Mouse (Mus musculus) c-Kit-positive CD71-negative TER-119-negative erythroid progenitor cells, embryonic 14.5 days (primary cell): ENCODE results near the gene Slc38a4.

ENCODE experiments used
- DNase-seq: peaks from one replicate; pipeline ENCODE4 v3.0.0-alpha.2; 2013; ENCODE audit warnings: low read depth

Gene Slc38a4

DNA sequence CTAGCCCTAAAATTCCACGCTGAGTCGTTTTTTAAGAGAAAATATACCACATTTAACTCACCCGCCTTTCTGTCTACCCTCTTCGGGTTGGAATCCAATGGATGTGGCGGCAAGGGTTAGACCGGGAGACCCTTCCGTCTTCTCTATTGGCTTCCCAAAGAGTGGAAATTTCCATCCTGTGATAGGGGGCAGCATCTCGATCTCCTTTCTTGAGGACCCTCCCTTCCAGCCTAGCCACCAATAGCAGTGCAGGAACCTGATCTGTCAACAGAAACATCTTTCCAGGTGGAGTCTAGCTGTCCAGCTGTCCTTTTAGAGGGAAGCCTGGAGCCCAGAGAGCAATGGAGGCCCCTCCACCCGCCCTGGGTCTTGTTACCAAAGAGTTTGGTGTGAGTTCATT is at the start of gene Slc38a4:
Gene Slc38a4 (minus strand): TSS at position 163 of the 400 bp plus-strand sequence.
- no peak for DNase-seq

- DNase-seq = no peak
Observed at GRCm38 (mm10) chr15:97104889-97105391, 49.2 kb upstream of the Slc38a4 start.

- DNase-seq = no peak
Observed at GRCm38 (mm10) chr15:97104048-97104447, 48.3 kb upstream of the Slc38a4 start.

DNA sequence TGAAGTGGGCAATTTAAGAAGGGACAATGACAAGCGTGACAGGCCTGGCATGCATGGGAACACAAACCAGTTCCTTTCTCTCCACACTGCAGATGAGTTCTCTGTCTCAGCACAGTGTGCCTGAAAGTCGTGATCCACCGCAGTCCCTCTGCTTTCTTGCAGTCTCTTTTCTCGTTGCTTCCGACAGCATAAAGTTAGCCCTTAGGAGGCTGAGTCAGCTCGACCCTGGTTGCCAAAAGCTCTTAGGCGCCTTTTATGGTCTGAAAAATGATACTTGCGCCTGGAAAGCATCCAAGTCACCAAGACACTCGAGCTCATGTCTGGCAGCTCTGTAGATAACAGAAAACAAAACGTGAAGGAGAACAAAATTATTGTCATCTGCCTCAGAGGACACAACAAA is 47.1 kb upstream of the Slc38a4 start:
- DNase-seq = no peak

- DNase-seq = no peak
Observed at GRCm38 (mm10) chr15:97102181-97102580, 46.4 kb upstream of the Slc38a4 start.

GRCm38 (mm10) chr15:97099101-97099500 is 43.3 kb upstream of the Slc38a4 start:
- DNase-seq = no peak

DNA sequence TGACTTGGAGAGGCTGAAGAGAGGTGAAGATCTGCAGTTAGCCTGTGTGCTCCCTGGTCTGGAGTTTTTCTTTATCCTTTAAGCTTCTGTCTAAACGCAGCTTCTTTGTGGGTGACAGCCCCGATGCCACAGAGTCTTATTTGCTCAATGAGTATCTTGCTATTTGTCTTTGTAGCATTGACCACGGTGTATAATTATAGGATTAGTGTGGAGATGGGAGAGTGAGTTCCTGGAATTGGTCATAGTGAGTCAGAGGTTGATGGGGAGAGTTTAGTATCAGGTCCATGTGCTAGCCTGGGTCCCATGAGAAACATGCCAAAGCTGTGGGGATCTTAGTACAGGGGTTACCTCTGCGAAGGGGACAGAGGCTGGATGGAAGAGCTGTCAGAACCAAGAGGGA is 41.8 kb upstream of the Slc38a4 start:
- DNase-seq = no peak

DNA sequence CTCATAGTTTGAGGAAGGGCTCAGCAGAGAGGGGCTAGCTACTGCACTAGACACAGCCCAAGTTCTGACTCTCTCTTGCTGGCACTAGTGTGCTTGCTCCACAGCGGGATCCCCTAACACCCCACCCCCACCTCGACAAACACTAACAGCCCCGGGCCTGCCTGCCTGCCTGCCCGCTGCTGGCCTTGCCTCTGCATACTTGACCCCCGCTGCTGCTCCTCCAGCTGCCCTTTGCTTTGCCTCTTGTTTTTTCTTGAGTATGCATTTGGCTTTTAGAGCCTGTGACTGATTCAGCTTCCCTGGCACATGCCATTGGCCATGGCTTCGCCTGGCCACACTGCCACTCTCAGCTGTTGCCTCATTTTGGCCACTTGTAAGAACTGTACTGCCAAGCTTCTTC is 33.8 kb upstream of the Slc38a4 start:
- DNase-seq = no peak

DNA sequence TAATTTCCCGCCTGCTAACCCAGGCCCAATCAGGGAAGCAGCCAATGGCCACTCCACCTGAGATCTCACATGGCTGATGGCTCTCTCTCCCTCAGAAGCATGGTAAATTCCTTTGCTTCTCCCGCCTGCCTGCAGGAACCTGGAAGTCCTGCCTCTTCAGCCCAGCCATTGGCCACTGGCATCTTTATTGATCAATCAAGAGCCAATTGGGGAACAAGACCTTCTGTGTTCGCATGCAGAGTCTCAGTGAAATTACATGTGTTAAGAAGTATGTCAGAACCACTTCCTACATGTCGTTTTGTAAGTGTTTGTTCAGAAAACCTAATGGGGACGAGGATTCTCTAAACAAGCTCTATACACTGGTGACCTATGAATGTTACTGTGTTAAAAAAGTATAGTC is 30.1 kb upstream of the Slc38a4 start:
- DNase-seq = no peak

- no peak for DNase-seq
Observed at GRCm38 (mm10) chr15:97077665-97078064, 21.9 kb upstream of the Slc38a4 start.

DNA sequence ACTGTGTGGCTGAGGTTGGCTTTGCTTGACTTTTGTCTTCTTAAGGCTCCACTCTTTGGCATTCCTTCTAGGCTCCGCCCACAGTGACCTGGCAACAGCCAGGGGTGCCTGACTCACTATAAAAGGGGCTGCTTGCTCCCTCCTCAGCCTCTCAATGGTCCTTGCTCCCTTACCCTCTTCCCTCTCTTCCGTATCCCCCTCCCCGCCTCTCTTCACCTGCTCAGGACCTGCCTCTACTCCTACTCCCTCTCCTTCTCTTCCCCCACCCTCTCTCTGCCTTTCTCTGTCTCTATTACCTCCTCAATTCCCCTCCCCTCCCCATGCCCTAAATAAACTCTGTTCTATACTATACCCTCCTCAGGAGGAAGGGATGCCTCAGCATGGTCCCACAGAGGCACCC is 20.3 kb upstream of the Slc38a4 start:
- DNase-seq = no peak

GRCm38 (mm10) chr15:97075240-97075639 is 19.5 kb upstream of the Slc38a4 start:
- no peak for DNase-seq

- no peak for DNase-seq
Observed at GRCm38 (mm10) chr15:97072859-97073826, 17.4 kb upstream of the Slc38a4 start.

- no peak for DNase-seq
Observed at GRCm38 (mm10) chr15:97067340-97068136, 11.8 kb upstream of the Slc38a4 start.

DNA sequence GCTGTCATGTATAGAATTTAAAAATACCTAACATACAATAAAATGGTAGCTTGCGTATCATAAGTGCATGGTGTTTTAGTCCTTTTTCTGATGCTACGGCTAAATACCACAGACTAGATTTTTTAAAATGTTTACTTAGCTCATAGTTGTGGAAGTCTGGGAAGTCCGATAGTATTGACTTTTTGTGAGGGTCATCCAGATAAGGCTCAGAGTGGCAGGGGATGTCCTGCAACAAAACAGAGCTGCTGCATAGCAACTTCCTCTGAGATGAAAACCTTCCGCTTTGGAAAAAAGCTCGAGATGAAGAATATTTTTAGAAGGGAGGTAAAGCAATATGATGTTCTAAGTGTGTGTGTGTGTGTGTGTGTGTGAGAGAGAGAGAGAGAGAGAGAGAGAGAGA is 11.2 kb upstream of the Slc38a4 start:
- no peak for DNase-seq

GRCm38 (mm10) chr15:97063211-97063610 is 7.5 kb upstream of the Slc38a4 start:
- no peak for DNase-seq

DNA sequence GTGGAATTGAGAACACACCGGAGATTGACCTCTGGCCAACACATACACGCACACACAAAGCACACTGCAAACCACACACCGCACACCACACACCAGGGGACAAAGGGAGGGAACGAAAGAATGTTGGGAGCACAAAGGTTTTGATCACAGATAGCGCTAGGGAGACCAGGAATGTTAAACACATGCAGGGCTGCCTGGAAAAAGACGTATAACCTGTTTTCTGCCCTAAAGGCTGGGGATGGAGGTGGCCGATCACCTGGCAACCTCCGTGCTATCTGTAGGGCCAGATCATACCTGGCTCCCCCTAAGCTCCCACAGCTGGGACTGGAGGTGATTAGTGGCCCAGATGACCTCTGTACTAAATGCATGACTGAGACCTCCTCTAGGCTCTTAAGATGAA is 5.2 kb upstream of the Slc38a4 start:
- no peak for DNase-seq

DNA sequence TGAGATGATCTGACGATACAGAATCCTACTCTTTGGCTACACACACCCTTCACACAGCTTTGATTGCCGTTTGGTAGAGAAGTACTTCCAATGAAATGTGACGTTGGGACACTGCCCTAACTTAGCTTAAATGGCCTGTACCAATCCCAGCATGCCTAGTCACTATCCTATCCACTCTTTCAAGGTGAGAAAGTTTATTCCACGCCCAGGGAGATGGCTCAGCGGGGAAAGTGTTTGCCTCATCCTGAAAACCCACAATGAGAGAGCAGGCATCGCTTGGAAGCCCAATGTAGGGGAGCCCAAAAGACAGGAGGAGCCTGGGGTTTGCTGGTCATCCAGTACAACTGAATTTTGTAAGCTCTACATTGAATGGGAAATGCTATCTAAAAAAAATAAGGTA is 4.8 kb upstream of the Slc38a4 start:
- no peak for DNase-seq

DNA sequence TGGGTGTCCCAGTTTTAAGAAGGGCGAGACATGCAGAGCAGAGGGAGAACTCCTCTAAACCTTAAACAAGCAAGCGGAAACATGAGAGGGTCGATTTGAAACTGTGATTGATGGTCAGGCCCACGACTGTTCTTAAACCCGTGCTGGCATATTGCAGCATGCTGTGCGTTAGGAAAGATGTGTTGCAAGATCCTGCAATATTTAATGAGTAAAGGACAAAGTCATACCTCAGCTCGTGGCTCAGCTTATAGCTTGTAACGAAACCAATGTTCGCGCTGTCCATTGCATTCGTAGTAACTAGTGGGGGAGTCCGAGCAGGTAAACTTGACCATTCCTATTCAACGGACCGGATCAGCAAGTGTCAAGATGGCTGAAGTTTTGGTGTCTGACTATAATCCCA is 4.3 kb upstream of the Slc38a4 start:
- no peak for DNase-seq

- DNase-seq = no peak
Observed at GRCm38 (mm10) chr15:97059071-97060041, 3.6 kb upstream of the Slc38a4 start.

- DNase-seq = no peak
Observed at GRCm38 (mm10) chr15:97054767-97055489, 828 bp downstream of the Slc38a4 start.
